Comparison of ENCODE assay signal across 8 mouse cellular contexts in genomic region chr19:24280601-24281228, GRCm38 (mm10). TPM values are rescaled to one million over a fixed set of nuclear protein-coding genes. Genes with fewer than 3 reads are reported as not detected.
DNase-seq lines count a peak whose midpoint lies in the region; ATAC-seq and TF ChIP-seq lines count a peak whose summit lies in the region.

Gene Fxn (minus strand): TSS chr19:24280605.

- no peaks in the 10 kb centered on the region for H3K27me3 ChIP-seq in E14TG2a.4 (ENCODE audit: insufficient read depth, low read length)
- no peaks in the 10 kb centered on the region for H3K27me3 ChIP-seq in intestine, embryonic 15.5 days (replicated peaks)
- no peaks in the 10 kb centered on the region for H3K27me3 ChIP-seq in stomach, embryonic 14.5 days (ENCODE audit: control insufficient read depth, insufficient read depth, low read length)

- peak within 1 kb of the TSS; percentile 87 for H3K4me2 ChIP-seq in intestine, embryonic 15.5 days (replicated peaks)
- H3K4me2 ChIP-seq in stomach, embryonic 14.5 days (replicated peaks; ENCODE audit: low read depth, low read length), result peak within 1 kb of the TSS; percentile 85

- 2% methylated on average over 13 of the region's 22 CpGs for WGBS in intestine, embryonic 15.5 days
- under 1% methylated on average over 14 of the region's 22 CpGs for WGBS in stomach, embryonic 14.5 days

- no peak for TF ChIP-seq CTCF in E14TG2a.4 (conservative IDR thresholded peaks at IDR 0.05; ENCODE audit: low read length)

- H3K4me3 ChIP-seq in E14TG2a.4 (replicated peaks; ENCODE audit: low read length), result peak within 1 kb of the TSS; percentile 86
- H3K4me3 ChIP-seq in intestine, embryonic 15.5 days (replicated peaks), result peak within 1 kb of the TSS; percentile 68
- H3K4me3 ChIP-seq in stomach, embryonic 14.5 days (ENCODE audit: low read depth, low read length), result peak within 1 kb of the TSS; percentile 63

- peak within 1 kb of the TSS; percentile 81 for H3K9ac ChIP-seq in intestine, embryonic 15.5 days
- peak within 1 kb of the TSS; percentile 72 for H3K9ac ChIP-seq in stomach, embryonic 14.5 days (replicated peaks; ENCODE audit: low read depth, low read length)

- peak; percentile 93 for ATAC-seq in intestine, embryonic 15.5 days
- ATAC-seq in megakaryocyte-erythroid progenitor cell, adult 5-6 weeks (replicated peaks; ENCODE audit: low FRiP score, low TSS enrichment, poor library complexity, severe bottlenecking), result peak; percentile 86
- ATAC-seq in stomach, embryonic 14.5 days (ENCODE audit: insufficient number of reproducible peaks, insufficient read depth, low FRiP score, low read depth), result peak; percentile 94

- peak within 1 kb of the TSS; percentile 92 for H3K27ac ChIP-seq in intestine, embryonic 15.5 days
- peak within 1 kb of the TSS; percentile 88 for H3K27ac ChIP-seq in stomach, embryonic 14.5 days (ENCODE audit: low read length)

- peaks cover 26% of the 10 kb centered on the region for H3K4me1 ChIP-seq in E14TG2a.4 (replicated peaks; ENCODE audit: low read depth, low read length)
- H3K4me1 ChIP-seq in intestine, embryonic 15.5 days (replicated peaks), result 0 out of 2 replicates have a peak, but pooled peaks cover 3% of the 10 kb centered on the region
- H3K4me1 ChIP-seq in stomach, embryonic 14.5 days (ENCODE audit: control insufficient read depth, insufficient read depth, low read length), result peaks cover 9% of the 10 kb centered on the region; the same call in 1 of the 2 replicates

- no peaks in the 10 kb centered on the region for H3K9me3 ChIP-seq in E14TG2a.4 (ENCODE audit: low read length)
- no peaks in the 10 kb centered on the region for H3K9me3 ChIP-seq in intestine, embryonic 15.5 days
- no peaks in the 10 kb centered on the region for H3K9me3 ChIP-seq in stomach, embryonic 14.5 days (ENCODE audit: control insufficient read depth, low read depth, low read length)

- peaks cover 9% of the 10 kb centered on the region for H3K36me3 ChIP-seq in E14TG2a.4 (ENCODE audit: insufficient read depth, low read length)
- no peaks in the 10 kb centered on the region for H3K36me3 ChIP-seq in intestine, embryonic 15.5 days
- no peaks in the 10 kb centered on the region for H3K36me3 ChIP-seq in stomach, embryonic 14.5 days (ENCODE audit: control insufficient read depth, insufficient read depth, low read length)

- peak; percentile 80 for DNase-seq in 3T3-L1 (ENCODE audit: low read depth, low spot score)
- DNase-seq in cerebellum, adult 9-11 months, result peak; percentile 67
- DNase-seq in gastrocnemius, postnatal 25 days, result peak; percentile 13
- DNase-seq in layer of hippocampus, adult 8-10 months (ENCODE audit: low spot score in 2 of 2), result no peak

RNA-seq across cellular contexts. Expression of gene Fxn, which starts in this region (rescaled TPM):
- 10 to 100 TPM; 19.6 to 20.2 TPM for total RNA-seq in gastrocnemius, postnatal 25 days (2021)
- 41.1 and 42.3 TPM in 2 replicates for polyA plus RNA-seq in intestine, embryonic 15.5 days (2015; fragmentation: Nextera tagmentation; extraction: Ambion mirVana)
- 91.0 and 120 TPM in 2 replicates for total RNA-seq in megakaryocyte-erythroid progenitor cell, adult 5-6 weeks (2014; fragmentation: Nextera tagmentation)
- 32.5 and 40.5 TPM in 2 replicates for total RNA-seq in megakaryocyte-erythroid progenitor cell, adult 5-6 weeks (2017)
- 44.1 and 49.6 TPM in 2 replicates for polyA plus RNA-seq in stomach, embryonic 14.5 days (2014; fragmentation: Nextera tagmentation; extraction: Ambion mirVana)
- 1 to 10 TPM; 7.4 to 9.5 (median 8.6) TPM for total RNA-seq in layer of hippocampus, adult 8-10 months (2022)

Comparison
In these comparisons a context has a peak if more than half of its experiments do, and no peak if none do; other contexts are left out.
1. DNase-seq: peak in 3T3-L1 (single experiment), cerebellum, adult 9-11 months (single experiment) and gastrocnemius, postnatal 25 days (single experiment); none in layer of hippocampus, adult 8-10 months (0 of 2).
2. Peak in every context shown above with its lines, with median percentiles within 50 percentile points of each other: H3K4me3 ChIP-seq and ATAC-seq.